Mouse (Mus musculus): Measurements from ENCODE around the gene Opa1.

Gene Opa1

GRCm38 (mm10) chr16:29579167-29579786 is at the start of gene Opa1:
TSS of gene Opa1 (plus strand) at chr16:29579334.
- in situ Hi-C loops (cut with MboI, MseI) = no loop called here

GRCm38 (mm10) chr16:29533641-29534040 is 45.5 kb upstream of the Opa1 start:
- in situ Hi-C loops (cut with MboI, MseI) = no loop called here

GRCm38 (mm10) chr16:29535866-29536265 is 43.3 kb upstream of the Opa1 start:
- in situ Hi-C loops (cut with MboI, MseI) = no loop called here

GRCm38 (mm10) chr16:29536411-29537204 is 42.5 kb upstream of the Opa1 start:
- in situ Hi-C loops (cut with MboI, MseI) = no loop called here

GRCm38 (mm10) chr16:29539906-29540305 is 39.2 kb upstream of the Opa1 start:
- in situ Hi-C loops (cut with MboI, MseI) = no loop called here

GRCm38 (mm10) chr16:29541261-29541683 is 37.9 kb upstream of the Opa1 start:
- in situ Hi-C loops (cut with MboI, MseI) = no loop called here

- in situ Hi-C loops (cut with MboI, MseI) = no loop called here
These were observed 34.3 kb upstream of the Opa1 start, which contains the start of gene Atp13a4 for GRCm38 (mm10) chr16:29544829-29545228. TSS of gene Atp13a4 (minus strand) at chr16:29544864.

- in situ Hi-C loops (cut with MboI, MseI) = loop anchor here (5.0 to 25.0 kb wide), 4 partner anchors 97 to 972 kb away; no protein-coding TSS in a partner anchor
These were observed 19.5 kb upstream of the Opa1 start for GRCm38 (mm10) chr16:29559667-29560066.

GRCm38 (mm10) chr16:29560454-29560853 is 18.7 kb upstream of the Opa1 start:
- in situ Hi-C loops (cut with MboI, MseI) = loop anchor here (5.0 to 25.0 kb wide), 3 partner anchors 98 to 973 kb away; no protein-coding TSS in a partner anchor

GRCm38 (mm10) chr16:29560869-29561268 is 18.3 kb upstream of the Opa1 start:
- in situ Hi-C loops (cut with MboI, MseI) = loop anchor here (5.0 to 25.0 kb wide), 3 partner anchors 99 to 974 kb away; no protein-coding TSS in a partner anchor

- in situ Hi-C loops (cut with MboI, MseI) = loop anchor here in 1 of 2 experiments (25.0 kb wide), 2 partner anchors 112 to 987 kb away; no protein-coding TSS in a partner anchor
These were observed 5.1 kb upstream of the Opa1 start for GRCm38 (mm10) chr16:29574013-29574412.

- in situ Hi-C loops (cut with MboI, MseI) = no loop called here
These were observed 3.5 kb upstream of the Opa1 start for GRCm38 (mm10) chr16:29575620-29576019.

GRCm38 (mm10) chr16:29579787-29580176 is 648 bp downstream of the Opa1 start:
- in situ Hi-C loops (cut with MboI, MseI) = no loop called here

- in situ Hi-C loops (cut with MboI, MseI) = no loop called here
These were observed 13.0 kb downstream of the Opa1 start for GRCm38 (mm10) chr16:29592171-29592570.

GRCm38 (mm10) chr16:29597122-29597521 is 18.0 kb downstream of the Opa1 start:
- in situ Hi-C loops (cut with MboI, MseI) = no loop called here

GRCm38 (mm10) chr16:29605546-29605945 is 26.4 kb downstream of the Opa1 start:
- in situ Hi-C loops (cut with MboI, MseI) = no loop called here

GRCm38 (mm10) chr16:29607131-29607530 is 28.0 kb downstream of the Opa1 start:
- in situ Hi-C loops (cut with MboI, MseI) = no loop called here

- in situ Hi-C loops (cut with MboI, MseI) = no loop called here
These were observed 35.6 kb downstream of the Opa1 start for GRCm38 (mm10) chr16:29614762-29615161.

GRCm38 (mm10) chr16:29629053-29629452 is 49.9 kb downstream of the Opa1 start:
- in situ Hi-C loops (cut with MboI, MseI) = loop anchor here in 1 of 2 experiments (5.0 kb wide), 1 partner anchor 683 kb away; the partner anchor contains the start of gene Gp5

- in situ Hi-C loops (cut with MboI, MseI) = no loop called here
These were observed 56.6 kb downstream of the Opa1 start for GRCm38 (mm10) chr16:29635780-29636179.

- in situ Hi-C loops (cut with MboI, MseI) = no loop called here
These were observed 63.2 kb downstream of the Opa1 start for GRCm38 (mm10) chr16:29642376-29642775.

GRCm38 (mm10) chr16:29644871-29645270 is 65.7 kb downstream of the Opa1 start:
- in situ Hi-C loops (cut with MboI, MseI) = no loop called here
